Mouse (Mus musculus): ENCODE measurements around the gene Mettl26. TPM values are rescaled to one million over a fixed set of nuclear protein-coding genes. Genes with fewer than 3 reads are reported as not detected.
A peak's percentile ranks its signal among the peaks of the same experiment; 100 is the strongest.

Gene Mettl26
- 100 to 1,000 TPM in 1 of 3 experiments, 10 to 100 TPM in 2; 91.1 to 121 (median 98.2) TPM for polyA plus RNA-seq (2017; shearing (Covaris generic))

DNA sequence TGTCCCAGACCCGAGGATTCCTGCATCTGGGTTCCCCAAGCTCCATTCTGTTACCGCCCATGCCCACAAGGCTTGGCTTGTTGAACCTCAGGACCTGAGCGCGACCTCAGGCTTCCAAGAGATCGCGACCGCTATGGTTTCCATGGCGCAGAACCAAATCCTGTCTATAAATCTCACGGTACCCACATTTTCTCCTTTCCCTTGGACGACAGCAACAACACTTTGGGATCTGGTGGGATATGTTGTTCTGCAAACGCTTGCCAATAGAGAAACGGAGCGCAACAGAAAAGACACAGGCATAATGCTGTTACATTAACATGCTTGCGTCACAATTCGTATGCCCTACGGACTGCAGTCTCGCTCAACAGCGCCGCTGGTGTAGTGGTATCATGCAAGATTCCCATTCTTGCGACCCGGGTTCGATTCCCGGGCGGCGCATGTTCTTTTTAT lies at the start of gene Mettl26:
TSS of gene Mettl26 (plus strand) at position 354 of the 450 bp plus-strand sequence.
- peak; percentile 80 for ATAC-seq

DNA sequence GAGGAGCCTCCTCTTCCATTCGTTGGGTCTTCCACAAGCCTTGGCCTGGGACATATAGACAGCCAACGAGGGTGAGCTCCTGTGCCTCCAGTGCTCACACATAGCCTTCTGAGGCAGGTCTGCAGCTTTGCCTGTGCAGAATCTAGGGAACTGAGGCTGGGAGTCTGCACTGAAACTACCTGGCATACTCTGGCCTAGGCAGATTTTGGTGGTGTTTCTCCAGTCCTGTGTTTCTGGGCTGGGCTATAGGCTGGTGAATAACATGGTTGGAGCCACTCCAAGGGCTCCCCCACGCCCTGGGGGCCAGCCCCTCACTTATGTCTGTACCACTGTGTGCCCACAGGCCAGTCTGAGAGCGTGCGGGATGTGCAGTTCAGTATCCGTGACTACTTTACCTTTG lies 49.6 kb upstream of the Mettl26 start:
- ATAC-seq, result no peak

DNA sequence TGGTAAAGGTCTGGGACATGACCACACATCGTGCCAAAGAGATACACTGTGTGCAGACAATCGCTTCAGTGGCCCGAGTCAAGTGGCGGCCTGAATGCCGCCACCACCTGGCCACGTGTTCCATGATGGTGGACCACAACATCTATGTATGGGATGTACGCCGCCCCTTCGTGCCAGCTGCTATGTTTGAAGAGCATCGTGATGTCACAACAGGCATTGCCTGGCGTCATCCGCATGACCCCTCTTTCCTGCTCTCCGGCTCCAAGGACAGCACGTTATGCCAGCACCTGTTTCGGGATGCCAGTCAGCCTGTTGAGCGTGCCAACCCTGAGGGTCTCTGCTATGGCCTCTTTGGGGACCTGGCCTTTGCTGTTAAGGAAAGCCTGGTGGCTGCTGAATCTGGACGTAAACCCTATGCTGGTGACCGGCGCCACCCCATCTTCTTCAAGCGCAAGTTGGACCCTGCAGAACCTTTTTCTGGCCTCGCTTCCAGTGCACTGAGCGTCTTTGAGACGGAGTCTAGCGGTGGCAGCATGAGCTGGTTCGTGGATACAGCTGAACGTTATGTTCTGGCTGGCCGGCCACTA lies 48.8 kb upstream of the Mettl26 start:
- ATAC-seq, result no peak

DNA sequence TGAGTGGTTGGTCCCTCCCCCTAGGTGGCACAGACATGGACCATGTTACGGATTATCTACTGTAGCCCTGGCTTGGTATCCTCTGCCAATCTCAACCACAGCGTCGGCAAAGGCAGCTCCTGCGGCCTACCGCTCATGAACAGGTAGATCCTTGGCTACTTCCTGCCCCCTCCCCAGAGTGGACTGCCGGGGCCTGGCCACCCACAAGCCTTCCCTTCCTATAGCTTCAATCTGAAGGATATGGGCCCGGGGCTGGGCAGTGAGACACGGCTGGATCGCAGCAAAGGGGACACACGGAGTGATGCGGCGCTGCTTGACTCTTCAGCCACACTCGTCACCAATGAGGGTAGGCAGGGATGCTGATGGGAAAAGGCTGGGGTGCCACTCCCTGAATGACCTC lies 47.9 kb upstream of the Mettl26 start:
- no peak for ATAC-seq

DNA sequence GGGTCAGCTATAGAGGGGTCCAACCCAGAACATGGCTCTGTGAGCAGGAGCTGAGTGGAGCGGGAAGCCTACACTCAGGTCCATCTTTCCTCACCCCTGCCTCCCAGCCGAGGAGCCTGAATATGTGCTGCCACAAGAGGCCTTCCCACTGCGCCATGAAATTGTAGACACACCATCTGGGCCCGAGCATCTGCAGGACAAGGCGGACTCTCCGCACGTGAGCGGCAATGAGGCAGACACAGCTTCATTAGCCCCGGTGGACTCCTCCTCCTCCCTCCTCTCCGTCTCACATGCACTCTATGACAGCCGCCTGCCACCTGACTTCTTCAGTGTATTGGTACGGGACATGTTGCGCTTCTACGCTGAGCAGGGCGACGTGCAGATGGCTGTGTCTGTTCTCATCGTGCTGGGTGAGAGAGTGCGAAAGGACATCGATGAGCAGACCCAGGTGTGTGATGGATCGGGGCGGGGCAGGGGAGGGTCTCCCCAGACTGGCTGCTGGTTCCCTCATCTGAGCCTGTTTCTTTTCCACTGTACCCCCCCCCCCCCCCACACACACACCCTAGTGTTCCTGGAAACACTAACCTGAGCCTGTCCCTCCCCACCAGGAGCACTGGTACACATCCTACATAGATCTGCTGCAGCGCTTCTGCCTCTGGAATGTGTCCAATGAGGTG lies 47.2 kb upstream of the Mettl26 start:
- no peak for ATAC-seq

DNA sequence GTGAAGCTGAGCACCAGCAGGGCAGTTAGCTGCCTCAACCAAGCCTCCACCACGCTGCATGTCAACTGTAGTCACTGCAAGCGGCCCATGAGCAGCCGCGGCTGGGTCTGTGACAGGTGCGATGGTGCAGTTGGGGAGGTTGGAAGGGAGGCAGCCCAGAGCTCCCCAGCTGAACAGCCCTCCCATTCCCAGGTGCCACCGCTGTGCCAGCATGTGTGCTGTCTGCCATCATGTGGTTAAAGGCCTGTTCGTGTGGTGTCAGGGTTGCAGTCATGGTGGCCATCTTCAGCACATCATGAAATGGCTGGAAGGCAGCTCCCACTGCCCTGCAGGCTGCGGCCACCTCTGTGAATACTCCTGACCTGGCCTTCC lies 46.7 kb upstream of the Mettl26 start:
- no peak for ATAC-seq

DNA sequence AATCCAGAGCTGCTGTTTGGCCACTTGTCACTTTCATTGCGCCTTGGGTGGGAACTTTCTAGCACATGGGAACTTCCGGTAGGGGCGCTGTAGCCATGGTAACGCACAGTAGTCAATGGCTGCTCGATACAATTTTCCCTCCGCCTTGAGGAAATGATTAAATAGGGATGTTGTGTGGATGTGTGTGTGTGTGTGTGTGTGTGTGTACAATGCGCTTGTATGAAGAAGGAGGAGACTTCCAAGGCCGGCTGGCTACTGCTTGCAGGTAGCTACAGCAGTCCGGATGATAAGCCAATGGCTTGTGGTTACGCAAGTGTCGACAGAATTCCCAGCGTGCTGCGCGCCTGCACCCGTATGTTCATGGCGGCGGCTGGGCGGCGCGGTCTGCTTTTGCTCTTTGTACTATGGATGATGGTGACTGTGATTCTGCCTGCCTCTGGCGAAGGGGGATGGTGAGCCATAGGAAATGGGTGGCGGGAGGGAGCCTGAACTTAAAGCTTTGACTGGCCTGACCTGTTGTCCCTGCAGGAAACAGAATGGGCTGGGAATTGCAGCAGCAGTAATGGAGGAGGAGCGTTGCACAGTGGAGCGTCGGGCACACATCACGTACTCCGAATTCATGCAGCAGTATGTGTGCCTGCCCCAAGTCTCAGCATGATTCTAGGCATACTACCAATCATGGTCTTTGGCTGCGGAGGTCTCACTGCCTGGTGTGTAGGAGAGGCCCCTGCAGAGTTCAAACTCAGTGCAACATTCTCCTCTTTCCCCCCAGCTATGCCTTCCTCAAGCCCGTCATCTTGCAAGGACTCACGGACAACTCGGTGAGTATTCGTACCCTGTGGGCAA lies 45.9 kb upstream of the Mettl26 start, which contains the start of gene Jmjd8:
TSS of gene Jmjd8 (plus strand) at position 156 of the 846 bp plus-strand sequence.
- ATAC-seq, result peak; percentile 56

DNA sequence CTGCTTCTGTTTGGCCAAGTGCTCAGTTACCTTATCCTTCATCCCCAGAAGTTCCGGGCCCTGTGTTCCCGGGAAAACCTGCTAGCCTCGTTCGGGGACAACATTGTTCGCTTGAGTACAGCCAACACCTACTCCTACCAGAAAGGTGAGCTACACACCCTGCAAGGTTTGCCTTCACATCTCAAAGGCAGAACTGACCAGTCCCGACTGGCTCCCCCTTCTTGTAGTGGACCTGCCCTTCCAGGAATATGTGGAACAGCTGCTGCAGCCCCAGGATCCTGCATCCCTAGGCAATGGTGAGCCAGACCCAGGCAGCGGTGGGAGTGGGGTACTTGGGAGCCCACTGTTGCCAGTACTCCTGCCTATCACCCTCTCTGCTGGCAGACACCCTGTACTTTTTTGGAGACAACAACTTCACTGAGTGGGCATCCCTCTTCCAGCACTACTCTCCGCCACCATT lies 45.3 kb upstream of the Mettl26 start:
- ATAC-seq, result no peak

DNA sequence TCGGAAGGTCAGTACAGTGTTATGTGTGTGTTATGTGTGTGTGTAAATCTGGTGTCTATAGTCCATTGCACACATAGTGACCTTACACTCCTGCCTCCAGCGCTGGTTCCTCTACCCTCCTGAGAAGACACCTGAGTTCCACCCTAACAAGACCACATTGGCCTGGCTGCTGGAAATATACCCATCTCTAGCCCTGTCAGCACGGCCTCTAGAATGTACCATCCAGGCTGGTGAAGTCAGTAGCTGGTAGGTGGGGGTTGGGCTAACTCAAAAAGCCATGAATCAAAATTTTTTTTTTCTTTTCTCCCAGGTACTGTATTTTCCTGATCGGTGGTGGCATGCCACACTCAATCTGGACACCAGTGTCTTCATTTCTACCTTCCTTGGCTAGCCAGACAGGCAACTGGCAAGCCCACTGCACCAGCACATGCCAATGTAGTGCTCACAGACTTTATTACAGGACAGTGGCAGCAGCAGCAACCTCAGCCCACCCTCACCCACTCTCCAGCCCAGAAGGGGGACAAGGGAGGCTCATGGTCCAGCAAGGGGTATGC lies 44.6 kb upstream of the Mettl26 start:
- no peak for ATAC-seq

DNA sequence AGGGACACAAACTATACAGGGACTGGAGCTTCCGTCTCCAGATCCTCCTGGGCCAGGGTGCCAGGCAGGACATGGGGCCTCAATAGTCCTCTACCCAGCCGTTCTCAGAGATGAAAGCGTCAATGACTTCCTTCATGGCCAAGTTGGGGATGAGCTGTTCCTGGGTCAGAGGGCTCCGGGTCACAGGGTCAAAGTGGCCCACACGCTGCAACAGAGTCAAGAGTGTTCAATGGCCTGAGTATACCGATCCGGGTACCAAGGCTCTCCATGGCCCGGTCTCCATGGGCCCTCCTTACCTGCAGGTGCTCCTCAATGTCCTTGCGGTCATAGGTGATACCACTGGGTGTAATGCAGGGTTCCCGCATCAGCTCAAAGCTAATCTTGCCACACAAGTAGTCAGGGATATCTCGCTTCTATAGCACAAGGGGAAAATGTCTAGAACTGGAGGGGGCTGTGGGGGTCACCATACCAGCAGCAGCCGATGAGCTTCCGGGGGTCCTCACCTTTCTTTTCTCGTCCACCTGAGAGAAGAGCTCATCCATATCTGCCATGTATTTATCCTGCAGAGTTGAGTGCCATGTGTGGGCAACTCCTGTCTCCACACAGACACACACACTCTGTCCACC lies 44.0 kb upstream of the Mettl26 start:
- ATAC-seq, result no peak

DNA sequence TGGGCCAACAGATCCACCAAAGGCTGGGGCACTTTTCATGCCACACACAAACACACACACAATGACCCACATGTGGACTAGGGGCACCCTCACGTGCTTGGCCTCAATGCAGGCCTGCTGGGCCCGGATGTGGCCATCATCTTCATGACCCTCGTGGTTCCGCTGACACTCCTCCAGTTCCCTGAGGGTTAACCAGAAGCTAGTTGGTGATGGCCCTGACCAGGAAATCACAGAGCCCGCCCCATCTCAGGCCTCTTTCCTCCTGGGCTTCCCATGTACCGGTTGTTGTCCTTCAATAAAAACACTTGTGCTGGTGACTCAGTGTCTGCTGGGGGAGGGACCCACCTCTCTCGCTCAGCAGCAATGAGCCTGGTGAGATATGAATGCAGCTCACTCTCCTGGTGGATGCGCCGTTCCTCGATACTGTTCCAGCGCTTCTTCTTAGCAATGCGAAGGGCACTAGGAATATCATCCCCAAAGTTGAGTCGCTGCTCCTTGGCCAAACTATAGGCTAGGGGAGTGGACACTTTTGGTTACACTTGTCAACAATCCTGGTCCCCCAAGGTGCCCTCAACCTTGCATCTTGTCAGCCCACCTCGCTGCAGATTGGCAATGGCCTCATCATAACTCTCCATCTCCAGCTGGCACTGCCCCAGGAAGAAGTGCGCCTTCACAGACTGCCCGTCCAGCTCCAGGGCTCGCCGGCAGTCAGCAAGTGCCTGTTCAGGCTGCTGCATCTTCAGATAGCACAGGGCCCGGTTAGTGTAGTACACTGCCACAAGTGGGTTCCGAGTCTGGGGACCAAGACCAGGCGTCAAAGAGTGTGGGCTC lies 43.2 kb upstream of the Mettl26 start:
- no peak for ATAC-seq

DNA sequence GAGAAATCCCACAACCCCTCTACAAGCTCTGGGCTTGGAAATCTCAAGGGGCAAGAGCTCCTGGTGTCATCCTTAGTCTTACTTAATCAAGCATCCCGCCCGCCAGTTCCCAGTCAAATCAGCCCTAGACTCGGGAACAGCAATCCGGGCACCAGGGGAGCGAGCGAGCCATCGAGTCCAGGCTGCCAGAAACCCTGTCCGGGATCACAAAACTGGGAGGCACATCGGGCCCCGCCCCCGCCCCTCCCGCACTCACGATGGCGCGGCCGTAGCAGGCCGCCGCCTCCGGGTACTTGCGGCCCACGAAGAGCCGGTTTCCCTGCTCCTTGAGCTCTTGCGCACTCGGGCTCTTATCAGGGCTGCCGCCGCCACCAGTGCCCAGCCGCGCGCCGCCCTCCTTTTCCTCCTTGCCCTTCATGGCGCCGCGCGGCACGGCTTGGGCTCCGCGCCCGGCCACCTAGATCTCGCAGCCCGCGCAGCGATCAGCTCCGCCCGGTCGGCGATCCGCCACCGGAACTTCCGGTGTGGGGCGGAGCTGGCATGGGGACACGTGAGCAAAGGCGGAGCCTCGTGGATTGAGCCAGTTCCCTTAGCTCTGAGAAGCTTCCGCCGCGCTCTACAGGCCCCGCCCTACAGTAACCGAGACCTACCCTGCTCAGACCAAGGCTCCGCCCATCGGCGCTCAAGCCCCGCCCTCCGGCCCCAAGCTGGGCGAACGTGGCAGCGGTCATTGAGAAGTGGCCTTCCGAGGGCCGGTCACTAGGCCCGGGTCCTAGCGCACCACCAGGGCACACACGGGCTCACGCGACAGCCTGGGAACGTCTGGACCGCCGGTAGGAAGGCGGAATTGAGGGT lies 42.2 kb upstream of the Mettl26 start:
- peak; percentile 95 for ATAC-seq

DNA sequence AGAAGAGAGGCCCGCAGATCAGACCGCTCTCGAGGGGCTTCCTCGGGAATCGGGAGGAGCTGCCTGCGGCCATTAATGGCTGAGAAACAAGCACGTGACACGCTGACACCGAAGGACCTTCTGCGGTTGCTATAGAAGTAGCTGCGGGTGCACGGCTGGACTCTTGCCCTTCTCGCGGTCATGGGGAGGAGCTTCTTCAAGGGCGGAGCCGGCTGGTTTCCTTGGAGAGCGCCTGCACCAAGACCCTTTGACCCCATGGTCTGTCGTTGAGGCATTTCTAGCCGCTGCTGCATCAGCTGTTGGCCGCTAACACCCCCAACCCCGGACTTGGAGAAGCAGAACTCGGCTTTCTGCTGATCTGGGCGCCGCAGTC lies 41.6 kb upstream of the Mettl26 start, which contains the start of gene Stub1:
TSS of gene Stub1 (minus strand) at position 114 of the 373 bp plus-strand sequence.
- ATAC-seq, result no peak

DNA sequence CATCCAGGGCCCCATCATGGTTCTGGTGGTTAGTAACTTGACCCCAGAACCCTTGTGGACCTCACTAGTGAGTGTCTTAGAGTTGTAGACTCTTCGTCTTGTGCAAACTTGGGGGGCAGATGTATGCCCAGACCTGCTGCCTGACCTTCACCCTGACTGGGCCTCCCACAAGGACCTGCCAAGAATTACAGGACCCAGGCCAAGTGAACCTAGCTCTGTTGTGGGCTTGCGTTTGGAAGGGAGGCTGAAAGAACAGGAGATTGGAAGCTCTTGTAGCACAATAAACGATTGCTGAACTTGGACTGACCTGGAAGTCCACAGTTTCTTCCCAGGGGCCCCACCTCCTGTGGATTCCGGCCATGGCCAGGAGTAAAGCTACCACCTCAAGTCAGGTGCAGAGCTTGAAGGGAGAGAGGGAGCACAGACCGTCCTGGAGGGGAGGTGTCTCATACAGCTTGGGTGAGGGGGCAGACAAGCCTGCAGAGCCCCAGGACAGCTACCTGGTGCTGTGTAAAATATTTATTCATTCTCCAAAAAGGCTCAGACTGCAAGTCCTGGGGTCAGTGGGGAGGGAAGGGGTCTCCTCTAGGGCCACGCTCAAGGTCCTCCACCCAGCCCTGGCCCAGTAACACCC lies 40.8 kb upstream of the Mettl26 start:
- ATAC-seq, result no peak

DNA sequence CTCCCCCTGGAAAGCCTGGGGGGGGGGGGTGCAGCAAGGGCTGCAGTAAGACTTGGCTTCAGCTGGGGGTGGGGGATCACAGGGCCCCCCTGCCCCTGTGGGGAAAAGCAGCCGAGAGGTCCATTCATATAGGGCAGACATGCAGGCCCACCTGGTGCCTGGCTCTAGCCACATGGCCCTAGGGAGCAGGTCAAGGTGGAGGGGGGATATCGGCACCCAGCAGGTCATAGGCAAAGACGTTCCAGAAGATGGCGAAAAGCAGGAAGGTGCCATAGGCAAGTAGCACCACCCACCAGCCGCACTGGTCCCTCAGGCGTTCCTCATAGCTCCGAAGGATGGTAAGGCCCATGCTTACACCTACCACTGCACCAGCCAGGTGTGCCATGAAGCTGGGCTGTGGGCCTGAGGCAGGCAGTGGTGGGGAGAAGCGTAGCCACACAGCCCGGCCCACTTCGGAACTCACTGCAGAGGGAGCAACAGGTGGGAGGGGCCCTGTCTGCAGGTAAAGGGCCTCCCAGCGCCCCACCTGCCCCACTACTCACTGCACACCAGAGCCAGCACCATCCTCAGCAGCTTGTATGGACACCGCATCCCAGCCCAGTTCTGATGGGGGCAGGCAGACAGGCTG lies 40.2 kb upstream of the Mettl26 start:
- no peak for ATAC-seq

DNA sequence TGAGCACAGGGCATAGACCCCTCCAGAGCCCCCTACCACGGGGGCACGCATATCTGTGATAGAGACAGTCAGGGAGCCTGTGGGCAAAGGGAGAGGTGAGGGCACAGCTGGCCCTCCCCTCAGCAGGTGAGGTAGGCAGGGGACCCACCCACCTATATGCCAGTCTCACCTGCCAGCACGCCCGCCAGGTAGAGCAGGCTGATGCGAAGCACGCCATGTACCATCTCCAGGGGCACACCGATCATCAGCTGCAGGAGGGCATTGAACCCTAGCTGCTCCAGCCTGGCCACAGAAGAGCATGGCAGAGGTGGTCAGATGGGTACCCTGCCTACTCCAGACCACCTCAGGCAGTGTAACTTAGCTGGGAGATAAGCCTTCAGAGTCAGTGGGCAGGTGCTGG lies 39.6 kb upstream of the Mettl26 start:
- no peak for ATAC-seq

DNA sequence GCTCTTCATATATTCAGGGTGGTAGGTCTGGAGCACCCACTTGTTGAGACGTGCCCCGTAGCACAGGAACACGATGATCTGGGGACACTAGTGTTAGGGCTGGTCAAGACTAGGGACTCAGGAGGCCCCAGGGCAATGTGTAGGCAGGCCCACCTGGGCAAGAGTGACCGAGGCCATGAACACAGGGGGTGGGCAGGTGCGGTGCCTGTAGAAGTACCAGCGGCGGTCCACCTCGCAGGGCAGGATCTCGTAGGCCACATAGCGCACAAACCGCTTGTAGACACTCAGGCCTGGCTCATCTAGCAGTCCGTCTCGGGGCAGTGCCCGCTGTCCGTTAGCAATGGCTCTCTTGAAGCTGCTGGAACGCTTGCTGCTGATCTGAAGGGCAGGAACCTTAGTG lies 39.1 kb upstream of the Mettl26 start:
- no peak for ATAC-seq

DNA sequence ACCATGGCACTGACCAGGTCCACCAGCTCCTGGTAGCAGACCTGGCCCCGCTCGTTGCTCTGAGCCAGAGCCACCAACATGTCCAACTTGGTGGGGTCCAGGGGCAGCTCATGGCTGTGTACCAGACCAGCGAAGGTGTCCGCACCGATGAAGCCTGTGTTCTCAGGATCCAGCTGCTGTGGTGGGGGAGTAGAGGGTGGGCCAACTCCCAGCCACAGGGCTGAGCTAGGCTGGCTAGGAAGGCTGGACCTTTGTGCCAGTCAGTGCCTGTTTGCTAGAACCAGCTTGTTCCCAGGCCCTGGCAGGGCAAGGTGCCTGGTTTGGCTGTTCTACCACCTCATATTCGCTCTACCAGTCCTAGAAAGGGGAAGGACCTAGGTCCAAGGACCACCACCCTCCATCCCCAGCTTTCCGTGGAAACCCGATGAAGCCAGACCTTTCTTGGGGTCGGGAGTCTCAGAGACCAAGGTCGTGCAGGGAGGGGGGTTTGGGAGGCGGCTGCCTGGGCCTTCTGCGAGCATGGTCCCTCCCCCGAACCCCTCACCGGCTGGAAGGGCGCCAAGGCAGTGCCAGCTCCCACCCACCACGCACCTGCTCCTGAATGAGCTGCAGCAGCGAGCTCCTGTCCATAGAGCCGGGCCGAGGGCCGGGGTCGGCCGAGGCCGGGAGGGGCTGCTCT lies 38.3 kb upstream of the Mettl26 start:
- no peak for ATAC-seq

DNA sequence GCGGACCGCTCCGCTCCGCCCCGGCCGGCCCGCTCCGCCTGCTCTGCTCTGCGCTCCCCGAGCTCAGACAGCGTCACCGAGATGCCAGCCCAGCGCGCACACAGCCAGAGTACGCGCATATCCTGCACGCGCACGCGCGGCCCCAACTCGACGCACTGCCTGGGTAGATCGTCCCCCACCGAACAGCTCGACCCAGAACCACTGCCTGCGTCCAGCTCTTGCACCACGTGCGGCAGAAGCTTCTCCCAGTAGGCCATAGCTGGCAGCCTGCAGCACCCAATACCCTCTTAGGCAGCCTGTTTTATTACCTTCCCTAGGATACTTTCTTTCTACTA lies 37.8 kb upstream of the Mettl26 start, which contains the start of gene Rhbdl1:
TSS of gene Rhbdl1 (minus strand) at position 220 of the 335 bp plus-strand sequence.
- ATAC-seq, result no peak
